Mouse (Mus musculus) adrenal gland, postnatal 36 days (tissue): Measurements from ENCODE around the gene Inpp4a. TPM values are rescaled to one million over a fixed set of nuclear protein-coding genes. Genes with fewer than 3 reads are reported as not detected.

Source experiments
- DNase-seq, 2 experiments: peaks; one replicate each; pipeline ENCODE4 v3.0.0; 2021; ENCODE audit warnings: mixed read lengths in 1 of 2
- total RNA-seq, 2 experiments: library from RNA; stranded (reverse); gene quantifications; 2 replicates each; pipeline ENCODE4 v1.2.3; 2021

The Inpp4a gene
- total RNA-seq, 2 experiments from 2014 or later, result 21.3 to 25.9 TPM

GRCm38 (mm10) chr1:37357173-37357572 is 57.5 kb downstream of the Inpp4a start:
- no peak for DNase-seq

GRCm38 (mm10) chr1:37358621-37359020 is 59.0 kb downstream of the Inpp4a start:
- DNase-seq, result no peak

- no peak for DNase-seq
Observed at GRCm38 (mm10) chr1:37359395-37360092, 59.9 kb downstream of the Inpp4a start.

- no peak for DNase-seq
Observed at GRCm38 (mm10) chr1:37360781-37361180, 61.1 kb downstream of the Inpp4a start.

- no peak for DNase-seq
Observed at GRCm38 (mm10) chr1:37362721-37363120, 63.1 kb downstream of the Inpp4a start.

- no peak for DNase-seq
Observed at GRCm38 (mm10) chr1:37368125-37368524, 68.5 kb downstream of the Inpp4a start.

GRCm38 (mm10) chr1:37368768-37369385 is 69.2 kb downstream of the Inpp4a start:
- DNase-seq, result peak; percentile 27 to 39

GRCm38 (mm10) chr1:37376177-37376576 is 76.5 kb downstream of the Inpp4a start:
- no peak for DNase-seq

- DNase-seq, result no peak
Observed at GRCm38 (mm10) chr1:37376751-37377150, 77.1 kb downstream of the Inpp4a start.

- DNase-seq, result no peak
Observed at GRCm38 (mm10) chr1:37378095-37378494, 78.4 kb downstream of the Inpp4a start.

- DNase-seq, result no peak
Observed at GRCm38 (mm10) chr1:37379536-37379935, 79.9 kb downstream of the Inpp4a start.

- no peak for DNase-seq
Observed at GRCm38 (mm10) chr1:37380913-37381312, 81.2 kb downstream of the Inpp4a start.

GRCm38 (mm10) chr1:37384304-37384703 is 84.6 kb downstream of the Inpp4a start:
- DNase-seq, result no peak

- DNase-seq, result no peak
Observed at GRCm38 (mm10) chr1:37386448-37386971, 86.8 kb downstream of the Inpp4a start.

GRCm38 (mm10) chr1:37393174-37393573 is 93.5 kb downstream of the Inpp4a start:
- no peak for DNase-seq

GRCm38 (mm10) chr1:37396481-37396880 is 96.8 kb downstream of the Inpp4a start:
- no peak for DNase-seq

- DNase-seq, result no peak
Observed at GRCm38 (mm10) chr1:37398961-37399360, 99.3 kb downstream of the Inpp4a start.

GRCm38 (mm10) chr1:37399734-37400133 is 100.1 kb downstream of the Inpp4a start:
- DNase-seq, result no peak

GRCm38 (mm10) chr1:37401687-37402086 is 102.0 kb downstream of the Inpp4a start:
- peak; percentile 65 to 67 for DNase-seq

GRCm38 (mm10) chr1:37405137-37405536 is 105.5 kb downstream of the Inpp4a start:
- no peak for DNase-seq

- DNase-seq, result no peak
Observed at GRCm38 (mm10) chr1:37407228-37407627, 107.6 kb downstream of the Inpp4a start.

- no peak for DNase-seq
Observed at GRCm38 (mm10) chr1:37408059-37408458, 108.4 kb downstream of the Inpp4a start.

- no peak for DNase-seq
Observed at GRCm38 (mm10) chr1:37408678-37409077, 109.0 kb downstream of the Inpp4a start.

GRCm38 (mm10) chr1:37409647-37410046 is 110.0 kb downstream of the Inpp4a start:
- no peak for DNase-seq
